In the genomic region with DNA sequence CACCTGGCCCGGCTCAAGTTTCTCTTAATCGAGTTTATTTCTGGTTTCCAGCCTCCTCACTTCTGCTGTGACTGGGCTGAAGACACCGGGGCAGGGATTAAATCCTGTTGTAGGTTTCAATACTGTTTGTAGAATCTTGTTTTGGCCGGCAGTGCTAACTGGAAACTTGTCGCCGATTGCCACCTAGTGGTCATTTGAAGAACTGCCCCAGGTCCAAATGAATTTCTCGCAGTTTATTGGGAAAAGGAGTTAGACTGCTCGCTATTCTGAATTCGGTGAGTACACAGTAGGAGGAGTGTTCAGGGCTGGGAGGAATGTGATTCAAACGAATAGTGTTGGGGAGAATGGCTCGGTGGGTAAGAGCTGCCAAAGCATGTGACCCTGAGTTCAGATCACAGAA, we compare ENCODE assay signal across 1 mouse cellular context.
TF ChIP-seq lines count a peak whose summit lies in the region.

No protein-coding gene starts in this region.

TF ChIP-seq in MEL, 35 proteins besides CTCF, POLR2A, EP300 and RAD21 (continued from another document):
- TF ChIP-seq ZNF384 (IDR thresholded peaks at IDR 0.05; ENCODE audit: low read depth, low read length) (0 out of 2 replicates have a peak, but pooled peaks have one; percentile 26), ETS1 (IDR thresholded peaks at IDR 0.05; ENCODE audit: low read depth, low read length) (no peak), MXI1 (IDR thresholded peaks at IDR 0.05; ENCODE audit: low read depth, low read length) (no peak; the same call in 1 of the 2 replicates), TBP (IDR thresholded peaks at IDR 0.05; ENCODE audit: low read depth, low read length) (0 out of 2 replicates have a peak, but pooled peaks have one; percentile 35), SMC3 (IDR thresholded peaks at IDR 0.05; ENCODE audit: low read depth, low read length) (peak; percentile 99), ZC3H11A (IDR thresholded peaks at IDR 0.05; ENCODE audit: low read depth, low read length) (peak; percentile 99), JUND (IDR thresholded peaks at IDR 0.05; ENCODE audit: low read depth, low read length) (0 out of 2 replicates have a peak, but pooled peaks have one; percentile 14), USF2 (IDR thresholded peaks at IDR 0.05; ENCODE audit: borderline replicate concordance in 1 of 2, insufficient read depth in 1 of 2, low read depth in 1 of 2, low read length in 2 of 2) (no peak), USF1 (IDR thresholded peaks at IDR 0.05; ENCODE audit: low read depth, low read length) (no peak), ZMIZ1 (IDR thresholded peaks at IDR 0.05; ENCODE audit: low read depth, low read length) (no peak), MYB (IDR thresholded peaks at IDR 0.05; ENCODE audit: low read depth, low read length) (no peak), KAT2A (conservative IDR thresholded peaks at IDR 0.05; ENCODE audit: low read depth, low read length) (no peak)
TF ChIP-seq in MEL: peak in this region for 7.
